Mouse (Mus musculus): ENCODE results near the gene Map7. TPM values are rescaled to one million over a fixed set of nuclear protein-coding genes. Genes with fewer than 3 reads are reported as not detected.

Map7 gene
- polyA plus RNA-seq, 1 experiment, result 88.4 TPM

DNA sequence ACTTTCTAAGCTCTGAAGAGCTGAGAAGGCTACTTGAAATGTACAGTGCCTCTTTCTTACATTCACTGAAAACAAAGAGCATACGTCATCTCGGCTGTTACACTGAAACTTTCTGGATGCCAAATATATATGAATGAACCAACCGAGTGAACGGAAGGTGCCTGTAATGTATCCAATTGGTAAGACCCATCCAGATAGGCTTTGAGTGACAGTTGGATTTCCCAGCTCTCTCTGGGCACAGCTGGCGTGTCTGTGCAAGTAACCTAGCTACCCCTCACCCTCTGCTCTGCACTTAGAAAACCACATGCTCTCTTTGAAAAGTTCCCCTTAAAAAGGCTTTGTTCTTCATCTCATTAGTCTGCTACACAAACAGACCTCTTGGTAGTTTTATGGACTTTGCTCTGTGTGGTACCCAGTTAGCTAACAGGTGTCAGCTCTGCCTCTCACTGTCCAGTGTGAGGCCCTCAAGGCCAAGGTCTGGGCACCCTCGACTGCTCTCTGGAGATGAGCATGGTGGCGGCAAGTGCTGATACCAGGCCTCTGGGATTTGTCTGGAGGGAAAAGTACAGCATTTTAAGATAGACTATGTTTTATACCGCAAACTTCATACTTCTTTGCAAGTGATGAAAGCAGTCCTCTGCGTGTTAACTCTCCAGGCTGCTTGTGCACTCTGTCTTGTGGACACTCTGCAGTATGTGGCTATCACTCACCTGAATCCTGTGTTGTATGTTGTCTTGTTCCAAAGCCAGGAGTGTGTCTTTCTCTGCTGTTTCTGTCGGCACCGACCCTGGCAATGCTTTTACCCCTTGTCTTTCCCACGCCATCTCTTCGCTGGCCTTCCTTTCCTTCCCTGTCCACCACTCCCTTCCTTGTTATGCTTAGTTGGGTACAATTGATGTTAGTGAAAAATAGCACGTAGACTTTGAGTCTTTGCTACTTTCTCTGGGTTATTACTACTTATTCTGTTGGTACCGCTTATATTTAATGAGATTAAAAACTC is 109.8 kb downstream of the Map7 start:
- H3K27me3 ChIP-seq (ENCODE audit: control insufficient read depth, insufficient read depth, low read length), result no peaks in the 10 kb centered on the region
- H3K27ac ChIP-seq (ENCODE audit: insufficient read depth, low read length), result no peak overlapping the region
- WGBS, result 89% methylated on average over 15 of the region's 15 CpGs
- no peak for TF ChIP-seq POLR2A (IDR thresholded peaks at IDR 0.05; ENCODE audit: borderline replicate concordance, insufficient read depth, low read length)
- TF ChIP-seq CTCF (IDR thresholded peaks at IDR 0.05; ENCODE audit: borderline replicate concordance, insufficient read depth, low read depth, low read length), result no peak
- no peak for DNase-seq
- 0 out of 2 replicates have a peak, but pooled peaks cover 2% of the 10 kb centered on the region for H3K4me1 ChIP-seq (ENCODE audit: control insufficient read depth, insufficient read depth, low read length)
- no peak overlapping the region for H3K4me3 ChIP-seq (replicated peaks; ENCODE audit: insufficient read depth, low read depth, low read length)

DNA sequence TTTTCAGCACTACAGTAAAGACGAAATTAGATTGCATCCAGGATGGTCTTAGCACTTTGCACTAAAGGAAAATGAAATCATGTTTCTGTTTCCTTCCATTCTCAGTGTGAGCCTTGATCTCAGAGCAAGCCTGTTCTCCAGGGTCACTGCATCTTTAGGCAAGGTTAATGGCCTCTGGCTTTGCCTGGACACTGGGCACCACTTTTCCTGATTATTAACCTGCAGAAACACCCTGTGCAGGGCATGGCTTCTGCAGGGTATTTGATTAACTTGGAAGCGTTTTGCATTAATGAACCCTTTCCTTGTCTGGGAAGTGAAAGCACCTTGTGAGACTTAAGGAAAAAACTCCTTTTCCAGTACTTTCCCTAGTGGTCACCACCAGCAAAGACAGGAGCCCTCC is 111.2 kb downstream of the Map7 start:
- 84% methylated on average over 2 of the region's 2 CpGs for WGBS
- no peaks in the 10 kb centered on the region for H3K27me3 ChIP-seq (ENCODE audit: control insufficient read depth, insufficient read depth, low read length)
- no peak for DNase-seq
- no peak overlapping the region for H3K27ac ChIP-seq (ENCODE audit: insufficient read depth, low read length)
- TF ChIP-seq POLR2A (IDR thresholded peaks at IDR 0.05; ENCODE audit: borderline replicate concordance, insufficient read depth, low read length) (no peak), CTCF (IDR thresholded peaks at IDR 0.05; ENCODE audit: borderline replicate concordance, insufficient read depth, low read depth, low read length) (no peak)
- H3K4me3 ChIP-seq (replicated peaks; ENCODE audit: insufficient read depth, low read depth, low read length), result no peak overlapping the region
- H3K4me1 ChIP-seq (ENCODE audit: control insufficient read depth, insufficient read depth, low read length), result 0 out of 2 replicates have a peak, but pooled peaks cover 2% of the 10 kb centered on the region

DNA sequence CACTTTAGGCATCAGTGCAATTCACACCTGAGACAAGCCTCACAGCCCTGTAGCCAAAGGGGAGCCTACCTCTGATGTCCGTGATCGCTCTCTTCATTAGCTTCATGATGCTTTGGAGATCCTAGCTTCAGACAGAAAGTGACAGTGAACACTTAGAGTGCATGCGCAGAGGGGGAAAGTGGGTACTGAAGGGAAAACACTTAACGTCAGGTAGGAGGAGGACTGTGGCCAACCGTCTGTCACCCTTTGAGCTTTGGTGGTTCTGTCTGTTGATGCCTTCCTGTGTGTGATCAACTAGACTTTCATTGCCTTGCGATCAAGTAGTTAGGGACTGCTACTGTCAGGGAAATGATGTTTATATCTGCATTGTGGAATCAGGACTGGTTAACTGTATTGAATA is 114.6 kb downstream of the Map7 start:
- WGBS, result 93% methylated on average over 6 of the region's 6 CpGs
- TF ChIP-seq POLR2A (IDR thresholded peaks at IDR 0.05; ENCODE audit: borderline replicate concordance, insufficient read depth, low read length) (no peak), CTCF (IDR thresholded peaks at IDR 0.05; ENCODE audit: borderline replicate concordance, insufficient read depth, low read depth, low read length) (no peak)
- Histone ChIP-seq H3K4me1 (ENCODE audit: control insufficient read depth, insufficient read depth, low read length) (no peaks in the 10 kb centered on the region), H3K27me3 (ENCODE audit: control insufficient read depth, insufficient read depth, low read length) (no peaks in the 10 kb centered on the region), H3K27ac (ENCODE audit: insufficient read depth, low read length) (no peak overlapping the region), H3K4me3 (replicated peaks; ENCODE audit: insufficient read depth, low read depth, low read length) (no peak overlapping the region)
- no peak for DNase-seq

DNA sequence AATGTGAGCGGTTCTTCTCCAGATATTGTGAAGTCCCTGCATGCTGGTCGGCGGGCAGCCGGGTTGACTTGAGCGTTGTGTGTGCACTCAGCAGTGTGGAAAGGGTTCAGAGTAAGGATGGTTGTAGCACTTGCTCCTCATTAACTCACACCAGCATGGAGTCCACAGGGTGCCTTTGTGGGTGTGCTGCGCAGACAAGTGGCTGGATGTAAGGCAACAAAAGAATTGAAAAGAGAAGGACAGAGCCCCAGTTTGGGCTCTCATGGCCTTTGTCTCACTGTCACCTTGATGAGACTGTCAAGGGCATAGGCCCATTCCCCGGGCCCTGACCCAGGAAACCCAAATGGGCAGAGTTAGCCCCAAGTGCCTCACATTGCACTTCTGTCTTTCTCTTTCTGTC is 116.2 kb downstream of the Map7 start:
- Histone ChIP-seq H3K27me3 (ENCODE audit: control insufficient read depth, insufficient read depth, low read length) (no peaks in the 10 kb centered on the region), H3K4me1 (ENCODE audit: control insufficient read depth, insufficient read depth, low read length) (no peaks in the 10 kb centered on the region), H3K27ac (ENCODE audit: insufficient read depth, low read length) (no peak overlapping the region), H3K4me3 (replicated peaks; ENCODE audit: insufficient read depth, low read depth, low read length) (no peak overlapping the region)
- WGBS, result 66% methylated on average over 7 of the region's 7 CpGs
- DNase-seq, result no peak
- TF ChIP-seq CTCF (IDR thresholded peaks at IDR 0.05; ENCODE audit: borderline replicate concordance, insufficient read depth, low read depth, low read length) (no peak), POLR2A (IDR thresholded peaks at IDR 0.05; ENCODE audit: borderline replicate concordance, insufficient read depth, low read length) (no peak)

DNA sequence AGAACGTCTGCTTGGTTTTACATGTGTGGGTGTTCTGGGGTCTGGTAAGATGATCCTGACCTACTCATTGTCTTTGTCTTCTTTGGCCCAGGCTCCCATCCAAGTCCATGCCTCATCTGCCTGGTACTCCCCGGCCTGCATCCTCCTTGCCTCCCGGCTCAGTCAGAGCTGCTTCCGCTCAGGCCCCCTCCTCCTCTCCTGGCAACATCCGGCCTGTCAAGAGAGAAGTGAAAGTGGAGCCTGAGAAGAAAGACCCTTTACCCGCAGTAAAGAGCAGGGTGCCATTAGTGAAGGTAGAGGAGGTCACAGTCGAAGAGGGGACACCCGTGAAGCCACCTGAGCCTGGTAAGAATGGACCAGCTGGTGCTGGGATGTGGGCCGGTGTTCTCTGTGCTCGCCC is 118.8 kb downstream of the Map7 start:
- no peaks in the 10 kb centered on the region for H3K27me3 ChIP-seq (ENCODE audit: control insufficient read depth, insufficient read depth, low read length)
- H3K27ac ChIP-seq (ENCODE audit: insufficient read depth, low read length), result no peak overlapping the region
- no peaks in the 10 kb centered on the region for H3K4me1 ChIP-seq (ENCODE audit: control insufficient read depth, insufficient read depth, low read length)
- WGBS, result 53% methylated on average over 10 of the region's 10 CpGs
- TF ChIP-seq POLR2A (IDR thresholded peaks at IDR 0.05; ENCODE audit: borderline replicate concordance, insufficient read depth, low read length) (no peak), CTCF (IDR thresholded peaks at IDR 0.05; ENCODE audit: borderline replicate concordance, insufficient read depth, low read depth, low read length) (no peak)
- no peak overlapping the region for H3K4me3 ChIP-seq (replicated peaks; ENCODE audit: insufficient read depth, low read depth, low read length)
- DNase-seq, result no peak

DNA sequence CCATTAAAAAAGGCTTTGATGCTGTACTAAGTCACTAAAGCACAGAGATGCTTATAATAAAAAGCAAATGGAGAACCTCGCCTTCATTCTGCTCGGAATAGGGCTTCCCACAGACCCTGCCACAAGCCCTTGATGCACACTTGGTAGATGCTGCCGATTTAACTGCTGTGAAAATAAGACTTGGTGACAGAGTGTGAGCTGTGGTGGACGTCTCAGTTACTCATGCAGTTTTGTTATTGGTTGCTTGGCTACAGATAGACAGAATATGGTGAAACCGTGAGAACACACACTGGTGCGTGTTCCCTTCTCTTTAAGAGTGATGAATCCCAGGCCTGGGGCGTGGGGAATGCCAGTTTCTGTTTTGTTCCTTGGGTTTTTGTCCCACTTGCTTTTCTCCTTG is 120.7 kb downstream of the Map7 start:
- Histone ChIP-seq H3K4me3 (replicated peaks; ENCODE audit: insufficient read depth, low read depth, low read length) (no peak overlapping the region), H3K27ac (ENCODE audit: insufficient read depth, low read length) (no peak overlapping the region), H3K4me1 (ENCODE audit: control insufficient read depth, insufficient read depth, low read length) (no peaks in the 10 kb centered on the region), H3K27me3 (ENCODE audit: control insufficient read depth, insufficient read depth, low read length) (no peaks in the 10 kb centered on the region)
- TF ChIP-seq POLR2A (IDR thresholded peaks at IDR 0.05; ENCODE audit: borderline replicate concordance, insufficient read depth, low read length), result no peak
- no peak for TF ChIP-seq CTCF (IDR thresholded peaks at IDR 0.05; ENCODE audit: borderline replicate concordance, insufficient read depth, low read depth, low read length)
- DNase-seq, result no peak
- WGBS, result 50% methylated on average over 7 of the region's 7 CpGs

DNA sequence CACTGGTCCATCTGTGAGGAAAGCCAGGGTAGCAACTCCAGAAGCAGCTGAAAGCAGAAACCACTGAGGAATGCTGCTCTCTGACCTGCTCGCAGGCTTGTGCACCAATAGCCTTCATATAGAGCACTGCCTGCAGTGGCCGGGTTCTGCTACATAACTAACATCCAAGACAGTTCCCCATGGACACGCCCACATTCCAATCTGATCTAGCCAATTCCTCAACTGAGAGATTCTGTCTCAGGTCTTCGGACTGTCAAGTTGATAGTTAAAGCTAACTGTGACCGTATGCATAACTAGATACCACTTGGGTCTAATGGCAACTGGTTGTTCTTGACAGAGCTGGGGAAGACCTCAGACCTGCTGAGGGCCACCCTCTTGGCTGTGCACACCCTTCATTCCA is 124.1 kb downstream of the Map7 start:
- no peak for TF ChIP-seq POLR2A (IDR thresholded peaks at IDR 0.05; ENCODE audit: borderline replicate concordance, insufficient read depth, low read length)
- TF ChIP-seq CTCF (IDR thresholded peaks at IDR 0.05; ENCODE audit: borderline replicate concordance, insufficient read depth, low read depth, low read length), result no peak
- Histone ChIP-seq H3K4me1 (ENCODE audit: control insufficient read depth, insufficient read depth, low read length) (no peaks in the 10 kb centered on the region), H3K27ac (ENCODE audit: insufficient read depth, low read length) (no peak overlapping the region), H3K27me3 (ENCODE audit: control insufficient read depth, insufficient read depth, low read length) (no peaks in the 10 kb centered on the region), H3K4me3 (replicated peaks; ENCODE audit: insufficient read depth, low read depth, low read length) (no peak overlapping the region)
- WGBS, result 92% methylated on average over 5 of the region's 5 CpGs
- no peak for DNase-seq

DNA sequence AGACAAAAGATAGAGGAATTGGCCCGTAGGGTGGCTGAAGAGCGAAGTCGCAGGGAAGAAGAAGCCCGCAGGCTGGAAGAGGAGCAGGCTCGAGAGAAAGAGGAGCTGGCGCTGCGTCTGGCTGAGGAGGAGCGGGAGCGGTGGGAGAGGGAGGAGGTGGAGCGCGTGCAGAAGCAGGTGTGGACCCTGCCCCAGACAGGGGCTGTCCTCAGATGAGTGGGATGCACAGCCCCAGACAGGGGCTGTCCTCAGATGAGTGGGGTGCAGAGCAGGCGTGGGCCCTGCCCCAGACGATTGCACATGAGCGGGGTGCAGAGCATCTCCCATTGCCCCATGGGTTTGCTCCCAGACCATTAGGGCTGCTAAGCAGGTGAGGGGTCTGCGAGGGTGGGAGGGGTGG is 125.0 kb downstream of the Map7 start:
- Histone ChIP-seq H3K4me1 (ENCODE audit: control insufficient read depth, insufficient read depth, low read length) (no peaks in the 10 kb centered on the region), H3K27ac (ENCODE audit: insufficient read depth, low read length) (no peak overlapping the region), H3K27me3 (ENCODE audit: control insufficient read depth, insufficient read depth, low read length) (no peaks in the 10 kb centered on the region), H3K4me3 (replicated peaks; ENCODE audit: insufficient read depth, low read depth, low read length) (no peak overlapping the region)
- TF ChIP-seq CTCF (IDR thresholded peaks at IDR 0.05; ENCODE audit: borderline replicate concordance, insufficient read depth, low read depth, low read length), result no peak
- no peak for TF ChIP-seq POLR2A (IDR thresholded peaks at IDR 0.05; ENCODE audit: borderline replicate concordance, insufficient read depth, low read length)
- no peak for DNase-seq
- WGBS, result 71% methylated on average over 15 of the region's 15 CpGs
